Mouse (Mus musculus): ENCODE data around the gene Dnmt3a. TPM values are rescaled to one million over a fixed set of nuclear protein-coding genes. Genes with fewer than 3 reads are reported as not detected.
"Not testable (repeated sequence)": the region's sequence is repeated elsewhere in the genome, so short reads cannot be mapped to it uniquely, and the experiment has no call there.

Gene Dnmt3a
- polyA plus RNA-seq, 1 experiment from 2014 or later, result 77.3 TPM

DNA sequence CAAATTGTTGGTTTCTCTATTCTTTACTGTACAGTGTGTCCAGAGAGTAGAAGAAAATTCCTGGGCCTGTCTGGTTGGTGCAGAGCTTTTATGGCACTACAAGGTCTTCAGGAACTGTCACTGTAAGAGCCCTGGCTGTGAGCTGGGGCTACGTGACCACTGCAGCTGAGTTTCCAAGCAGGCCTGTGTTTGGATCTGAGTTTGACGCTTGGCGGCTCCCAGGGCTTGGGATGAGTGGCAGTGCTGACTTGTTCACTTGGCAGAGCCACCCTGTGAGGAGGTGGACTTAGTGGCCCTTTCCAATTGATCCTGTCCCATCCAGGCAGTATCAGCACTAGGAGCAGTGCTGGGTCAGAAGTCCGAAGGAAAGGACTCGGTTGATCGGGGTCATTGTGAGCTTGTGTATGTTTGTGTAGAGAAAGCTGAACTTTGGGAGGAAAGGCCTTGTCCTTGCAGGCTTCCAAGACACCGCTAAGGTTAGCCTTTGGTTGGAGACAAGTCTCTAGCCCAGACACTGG, 106.1 kb downstream of the Dnmt3a start:
- H3K27ac ChIP-seq (ENCODE audit: low read length), result no peak overlapping the region
- H3K9me3 ChIP-seq (ENCODE audit: control insufficient read depth, low read length), result no peaks in the 10 kb centered on the region
- no peak overlapping the region for H3K4me2 ChIP-seq (ENCODE audit: low read depth, low read length)
- ATAC-seq (ENCODE audit: low read depth), result no peak
- H3K4me3 ChIP-seq (ENCODE audit: low read length), result no peak overlapping the region
- H3K9ac ChIP-seq (ENCODE audit: low read length), result no peak overlapping the region
- H3K27me3 ChIP-seq (ENCODE audit: control insufficient read depth, insufficient read depth, low read depth, low read length), result no peaks in the 10 kb centered on the region
- H3K4me1 ChIP-seq (replicated peaks; ENCODE audit: control insufficient read depth, insufficient read depth, low read length), result peaks cover 4% of the 10 kb centered on the region; the same call in 1 of the 2 replicates
- WGBS, result 77% methylated on average over 7 of the region's 7 CpGs
- H3K36me3 ChIP-seq (ENCODE audit: control insufficient read depth, insufficient read depth, low read length), result peaks cover 18% of the 10 kb centered on the region

DNA sequence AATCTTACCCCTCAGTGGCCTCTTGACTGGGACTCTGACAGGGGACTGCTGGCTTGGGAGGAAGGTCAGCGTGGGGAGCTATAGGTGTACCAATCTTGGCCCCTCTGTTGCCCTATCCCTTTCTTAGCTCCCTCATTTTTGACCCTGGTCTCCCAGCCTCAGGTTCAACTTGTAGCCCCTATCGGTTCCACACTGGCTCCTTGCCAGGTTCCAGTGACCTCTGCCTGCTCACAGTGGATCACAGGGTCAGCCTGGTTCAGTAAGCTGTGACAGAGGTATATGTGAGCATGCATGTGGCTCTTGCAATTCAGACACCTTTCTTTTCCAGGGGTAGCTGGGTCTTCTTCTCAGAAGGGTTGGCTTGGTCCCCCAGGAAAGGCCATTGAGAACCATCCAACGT, 110.0 kb downstream of the Dnmt3a start:
- Histone ChIP-seq H3K36me3 (ENCODE audit: control insufficient read depth, insufficient read depth, low read length) (no peaks in the 10 kb centered on the region), H3K4me1 (replicated peaks; ENCODE audit: control insufficient read depth, insufficient read depth, low read length) (peaks cover 6% of the 10 kb centered on the region; the same call in 1 of the 2 replicates), H3K4me2 (ENCODE audit: low read depth, low read length) (no peak overlapping the region), H3K4me3 (ENCODE audit: low read length) (no peak overlapping the region), H3K9me3 (ENCODE audit: control insufficient read depth, low read length) (no peaks in the 10 kb centered on the region), H3K27ac (ENCODE audit: low read length) (no peak overlapping the region), H3K27me3 (ENCODE audit: control insufficient read depth, insufficient read depth, low read depth, low read length) (no peaks in the 10 kb centered on the region), H3K9ac (ENCODE audit: low read length) (no peak overlapping the region)
- WGBS, result 72% methylated on average over 3 of the region's 3 CpGs
- no peak for ATAC-seq (ENCODE audit: low read depth)

DNA sequence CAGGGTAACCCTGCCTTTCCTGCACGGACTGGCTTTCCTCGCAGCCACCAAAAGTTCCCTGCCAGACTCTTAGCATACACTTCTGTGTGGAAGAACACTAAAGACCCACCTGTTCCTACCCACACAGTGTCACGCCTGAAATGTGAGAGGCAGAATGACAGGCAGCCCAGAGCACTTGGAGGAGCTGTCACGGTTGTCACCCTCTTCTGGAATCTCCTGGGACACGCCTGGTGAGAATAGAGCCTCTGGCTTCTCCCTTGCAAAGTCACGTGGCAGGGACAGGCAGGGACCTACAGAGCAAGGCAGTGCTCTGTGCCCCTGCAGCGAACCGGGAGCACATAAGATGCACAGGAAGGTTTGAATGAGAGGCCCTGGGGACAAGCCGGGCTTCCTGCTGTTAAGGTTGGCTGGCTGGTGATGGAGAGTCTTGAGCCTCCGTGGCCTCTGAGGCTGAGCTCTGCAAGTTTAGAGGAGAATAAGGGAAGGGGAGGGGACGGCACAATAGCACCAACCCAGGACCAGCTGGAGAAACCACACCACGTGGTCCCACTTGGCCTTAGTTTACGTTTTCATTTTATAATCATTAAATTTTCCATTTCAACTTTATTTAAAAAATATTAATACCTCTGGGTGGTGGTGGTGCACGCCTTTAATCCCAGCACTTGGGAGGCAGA, 112.0 kb downstream of the Dnmt3a start:
- no peak overlapping the region for H3K27ac ChIP-seq (ENCODE audit: low read length)
- no peak overlapping the region for H3K9ac ChIP-seq (ENCODE audit: low read length)
- WGBS, result 23% methylated on average over 14 of the region's 14 CpGs
- no peak overlapping the region for H3K4me3 ChIP-seq (ENCODE audit: low read length)
- H3K4me1 ChIP-seq (replicated peaks; ENCODE audit: control insufficient read depth, insufficient read depth, low read length), result peaks cover 6% of the 10 kb centered on the region; the same call in 1 of the 2 replicates
- H3K27me3 ChIP-seq (ENCODE audit: control insufficient read depth, insufficient read depth, low read depth, low read length), result no peaks in the 10 kb centered on the region
- H3K4me2 ChIP-seq (ENCODE audit: low read depth, low read length), result no peak overlapping the region
- H3K36me3 ChIP-seq (ENCODE audit: control insufficient read depth, insufficient read depth, low read length), result no peaks in the 10 kb centered on the region
- H3K9me3 ChIP-seq (ENCODE audit: control insufficient read depth, low read length), result no peaks in the 10 kb centered on the region
- ATAC-seq (ENCODE audit: low read depth), result peak; percentile 18; the same call in 1 of the 2 replicates

DNA sequence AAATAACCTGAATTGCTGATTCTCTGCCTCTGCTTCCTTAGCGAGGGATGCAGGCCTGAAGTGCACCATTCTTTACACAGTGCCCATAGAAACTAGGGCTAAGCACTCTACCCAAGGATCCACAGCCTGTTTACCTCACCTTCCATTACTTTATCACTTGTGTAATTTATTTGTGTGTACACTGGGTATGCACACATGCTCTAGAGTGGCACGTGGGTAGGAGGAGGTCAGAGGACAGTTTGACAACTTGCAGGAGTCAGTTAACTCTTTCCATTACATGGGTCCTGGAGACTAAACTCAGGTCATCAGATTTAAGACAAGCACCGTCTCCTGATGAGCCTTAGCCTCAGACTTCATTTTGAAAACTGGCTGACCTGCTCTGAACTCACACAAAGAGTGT, 112.8 kb downstream of the Dnmt3a start:
- H3K9ac ChIP-seq (ENCODE audit: low read length), result no peak overlapping the region
- H3K4me3 ChIP-seq (ENCODE audit: low read length), result no peak overlapping the region
- no peaks in the 10 kb centered on the region for H3K9me3 ChIP-seq (ENCODE audit: control insufficient read depth, low read length)
- no peak overlapping the region for H3K27ac ChIP-seq (ENCODE audit: low read length)
- H3K4me1 ChIP-seq (replicated peaks; ENCODE audit: control insufficient read depth, insufficient read depth, low read length), result peaks cover 5% of the 10 kb centered on the region; the same call in 1 of the 2 replicates
- H3K4me2 ChIP-seq (ENCODE audit: low read depth, low read length), result no peak overlapping the region
- no peaks in the 10 kb centered on the region for H3K27me3 ChIP-seq (ENCODE audit: control insufficient read depth, insufficient read depth, low read depth, low read length)
- 46% methylated on average over 3 of the region's 3 CpGs for WGBS
- H3K36me3 ChIP-seq (ENCODE audit: control insufficient read depth, insufficient read depth, low read length), result no peaks in the 10 kb centered on the region
- no peak for ATAC-seq (ENCODE audit: low read depth)

DNA sequence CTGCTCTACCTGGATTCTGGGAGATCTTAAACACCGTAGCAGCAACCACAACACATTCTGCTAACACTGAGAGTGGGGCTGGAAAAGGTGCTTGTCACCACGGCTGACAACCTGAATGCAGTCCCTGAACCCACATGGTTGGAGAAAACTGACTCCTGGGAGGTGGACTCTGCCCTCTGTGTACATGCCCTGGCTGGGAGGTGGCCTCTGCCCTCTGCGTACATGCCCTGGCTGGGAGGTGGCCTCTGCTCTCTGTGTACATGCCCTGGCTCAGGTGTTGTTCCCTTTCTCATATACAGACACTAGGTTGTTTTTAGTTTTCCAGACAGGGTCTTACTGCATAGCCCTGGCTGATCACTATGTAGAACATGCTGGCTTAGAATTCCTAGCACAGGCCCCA, 113.6 kb downstream of the Dnmt3a start:
- ATAC-seq (ENCODE audit: low read depth), result no peak
- Histone ChIP-seq H3K27ac (ENCODE audit: low read length) (no peak overlapping the region), H3K4me2 (ENCODE audit: low read depth, low read length) (no peak overlapping the region), H3K9ac (ENCODE audit: low read length) (no peak overlapping the region), H3K9me3 (ENCODE audit: control insufficient read depth, low read length) (no peaks in the 10 kb centered on the region), H3K36me3 (ENCODE audit: control insufficient read depth, insufficient read depth, low read length) (no peaks in the 10 kb centered on the region), H3K4me1 (replicated peaks; ENCODE audit: control insufficient read depth, insufficient read depth, low read length) (0 out of 2 replicates have a peak, but pooled peaks cover 2% of the 10 kb centered on the region), H3K27me3 (ENCODE audit: control insufficient read depth, insufficient read depth, low read depth, low read length) (no peaks in the 10 kb centered on the region), H3K4me3 (ENCODE audit: low read length) (no peak overlapping the region)
- 69% methylated on average over 3 of the region's 3 CpGs for WGBS

DNA sequence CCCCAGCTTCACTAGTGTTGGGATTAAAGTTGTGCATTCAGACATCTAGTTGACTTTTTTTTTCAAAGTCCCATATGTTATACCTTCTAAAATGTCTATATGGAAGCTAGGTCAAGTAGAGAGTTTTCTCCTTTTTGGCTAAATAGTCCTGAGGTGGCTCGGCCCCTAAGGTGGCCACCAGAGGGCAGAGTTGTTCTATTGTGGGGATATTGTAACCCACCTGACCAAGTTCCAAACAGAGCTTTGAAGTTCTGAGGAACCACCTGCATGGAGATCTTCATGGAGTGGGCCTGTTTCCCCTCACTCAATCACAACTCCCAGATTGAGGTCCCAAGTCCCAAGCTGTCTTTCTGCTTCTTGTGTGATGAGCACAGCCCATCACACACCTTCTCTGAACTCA, 120.3 kb downstream of the Dnmt3a start:
- H3K4me1 ChIP-seq (replicated peaks; ENCODE audit: control insufficient read depth, insufficient read depth, low read length), result no peaks in the 10 kb centered on the region
- no peaks in the 10 kb centered on the region for H3K36me3 ChIP-seq (ENCODE audit: control insufficient read depth, insufficient read depth, low read length)
- no peaks in the 10 kb centered on the region for H3K9me3 ChIP-seq (ENCODE audit: control insufficient read depth, low read length)
- 0% methylated on average over 1 of the region's 1 CpGs for WGBS
- ATAC-seq (ENCODE audit: low read depth), result peak; percentile 36; the same call in 1 of the 2 replicates
- no peak overlapping the region for H3K4me3 ChIP-seq (ENCODE audit: low read length)
- no peak overlapping the region for H3K27ac ChIP-seq (ENCODE audit: low read length)
- no peak overlapping the region for H3K9ac ChIP-seq (ENCODE audit: low read length)
- no peaks in the 10 kb centered on the region for H3K27me3 ChIP-seq (ENCODE audit: control insufficient read depth, insufficient read depth, low read depth, low read length)
- H3K4me2 ChIP-seq (ENCODE audit: low read depth, low read length), result no peak overlapping the region

DNA sequence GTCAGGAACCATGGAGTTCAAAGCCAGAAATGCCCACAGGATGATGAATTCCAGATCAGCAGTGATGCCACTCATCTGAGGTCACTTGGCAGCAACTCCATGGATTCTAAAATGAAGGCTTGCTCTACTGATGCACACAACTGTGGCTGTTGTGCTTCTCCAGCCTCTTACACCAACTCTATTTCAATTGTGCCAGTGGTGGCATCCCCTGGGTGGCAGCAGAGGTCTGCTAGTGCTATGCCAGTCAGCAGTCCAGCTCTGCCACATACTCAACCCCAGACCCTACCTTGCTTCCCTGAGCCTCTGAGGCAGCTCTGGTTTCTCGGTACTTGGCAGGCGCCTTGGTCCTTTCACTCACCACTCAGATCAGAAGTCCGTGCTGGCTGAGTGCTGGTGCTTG, 123.0 kb downstream of the Dnmt3a start:
- 64% methylated on average over 3 of the region's 3 CpGs for WGBS
- no peaks in the 10 kb centered on the region for H3K27me3 ChIP-seq (ENCODE audit: control insufficient read depth, insufficient read depth, low read depth, low read length)
- H3K4me1 ChIP-seq (replicated peaks; ENCODE audit: control insufficient read depth, insufficient read depth, low read length), result no peaks in the 10 kb centered on the region
- no peaks in the 10 kb centered on the region for H3K36me3 ChIP-seq (ENCODE audit: control insufficient read depth, insufficient read depth, low read length)
- H3K27ac ChIP-seq (ENCODE audit: low read length), result no peak overlapping the region
- no peak for ATAC-seq (ENCODE audit: low read depth)
- no peak overlapping the region for H3K4me3 ChIP-seq (ENCODE audit: low read length)
- no peak overlapping the region for H3K9ac ChIP-seq (ENCODE audit: low read length)
- no peaks in the 10 kb centered on the region for H3K9me3 ChIP-seq (ENCODE audit: control insufficient read depth, low read length)
- no peak overlapping the region for H3K4me2 ChIP-seq (ENCODE audit: low read depth, low read length)

DNA sequence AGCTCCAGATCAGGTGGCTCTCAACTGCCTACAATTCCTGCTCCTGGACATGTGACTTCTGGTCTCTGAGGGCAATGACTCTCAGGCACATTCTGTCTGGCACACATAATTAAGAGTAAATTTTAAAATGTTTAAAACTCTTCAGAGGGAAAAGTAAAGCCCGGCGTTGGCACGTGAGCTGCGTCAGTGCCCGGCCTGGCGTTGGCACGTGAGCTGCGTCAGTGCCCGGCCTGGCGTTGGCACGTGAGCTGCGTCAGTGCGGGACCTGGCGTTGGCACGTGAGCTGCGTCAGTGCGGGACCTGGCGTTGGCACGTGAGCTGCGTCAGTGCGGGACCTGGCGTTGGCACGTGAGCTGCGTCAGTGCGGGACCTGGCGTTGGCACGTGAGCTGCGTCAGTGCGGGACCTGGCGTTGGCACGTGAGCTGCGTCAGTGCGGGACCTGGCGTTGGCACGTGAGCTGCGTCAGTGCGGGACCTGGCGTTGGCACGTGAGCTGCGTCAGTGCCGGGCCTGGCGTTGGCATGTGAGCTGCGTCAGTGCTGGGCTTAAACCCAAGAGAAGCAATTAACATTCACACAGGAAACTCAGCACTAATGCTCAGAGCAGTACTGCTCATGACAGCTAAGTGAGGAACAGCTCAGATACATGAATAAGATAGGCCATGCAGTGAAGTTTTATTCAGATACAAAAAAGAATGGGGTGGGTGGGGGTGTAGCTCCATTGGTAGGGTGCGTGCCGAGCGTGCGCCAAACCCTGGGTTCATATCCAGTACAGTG, 124.5 kb downstream of the Dnmt3a start:
- H3K27me3 ChIP-seq (ENCODE audit: control insufficient read depth, insufficient read depth, low read depth, low read length); H3K4me1 ChIP-seq (replicated peaks; ENCODE audit: control insufficient read depth, insufficient read depth, low read length); H3K9ac ChIP-seq (ENCODE audit: low read length); H3K4me3 ChIP-seq (ENCODE audit: low read length); H3K4me2 ChIP-seq (ENCODE audit: low read depth, low read length); H3K9me3 ChIP-seq (ENCODE audit: control insufficient read depth, low read length); H3K27ac ChIP-seq (ENCODE audit: low read length); ATAC-seq (ENCODE audit: low read depth); H3K36me3 ChIP-seq (ENCODE audit: control insufficient read depth, insufficient read depth, low read length): not testable (repeated sequence)
- 81% methylated on average over 30 of the region's 47 CpGs for WGBS

DNA sequence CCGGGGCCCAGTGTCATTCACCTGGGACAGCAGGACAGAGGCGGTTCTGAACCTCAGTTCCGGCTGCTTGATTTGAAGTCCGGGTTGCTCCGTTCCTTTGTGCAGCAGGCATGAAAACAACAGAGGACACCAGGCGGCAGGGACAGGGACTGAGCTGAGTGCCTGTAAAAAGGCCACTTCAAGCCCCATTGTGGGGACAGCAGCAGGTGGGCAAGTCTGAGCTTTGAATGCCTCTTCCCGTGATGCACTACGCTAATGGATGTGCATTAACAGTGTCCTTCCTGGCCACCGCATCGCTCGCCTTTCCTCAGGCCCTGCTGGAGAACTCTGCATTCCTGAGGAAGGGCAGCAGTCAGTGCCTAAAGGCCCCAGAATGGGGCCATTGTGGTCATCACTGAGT, 136.2 kb downstream of the Dnmt3a start:
- Histone ChIP-seq H3K9ac (ENCODE audit: low read length) (no peak overlapping the region), H3K4me1 (replicated peaks; ENCODE audit: control insufficient read depth, insufficient read depth, low read length) (no peaks in the 10 kb centered on the region), H3K4me3 (ENCODE audit: low read length) (no peak overlapping the region), H3K36me3 (ENCODE audit: control insufficient read depth, insufficient read depth, low read length) (no peaks in the 10 kb centered on the region), H3K9me3 (ENCODE audit: control insufficient read depth, low read length) (no peaks in the 10 kb centered on the region), H3K27ac (ENCODE audit: low read length) (no peak overlapping the region), H3K4me2 (ENCODE audit: low read depth, low read length) (no peak overlapping the region), H3K27me3 (ENCODE audit: control insufficient read depth, insufficient read depth, low read depth, low read length) (no peaks in the 10 kb centered on the region)
- ATAC-seq (ENCODE audit: low read depth), result no peak
- 42% methylated on average over 11 of the region's 11 CpGs for WGBS

Measured in lung, embryonic 16.5 days (tissue).